8 mouse cellular contexts compared by ENCODE assay signal in the genomic region with DNA sequence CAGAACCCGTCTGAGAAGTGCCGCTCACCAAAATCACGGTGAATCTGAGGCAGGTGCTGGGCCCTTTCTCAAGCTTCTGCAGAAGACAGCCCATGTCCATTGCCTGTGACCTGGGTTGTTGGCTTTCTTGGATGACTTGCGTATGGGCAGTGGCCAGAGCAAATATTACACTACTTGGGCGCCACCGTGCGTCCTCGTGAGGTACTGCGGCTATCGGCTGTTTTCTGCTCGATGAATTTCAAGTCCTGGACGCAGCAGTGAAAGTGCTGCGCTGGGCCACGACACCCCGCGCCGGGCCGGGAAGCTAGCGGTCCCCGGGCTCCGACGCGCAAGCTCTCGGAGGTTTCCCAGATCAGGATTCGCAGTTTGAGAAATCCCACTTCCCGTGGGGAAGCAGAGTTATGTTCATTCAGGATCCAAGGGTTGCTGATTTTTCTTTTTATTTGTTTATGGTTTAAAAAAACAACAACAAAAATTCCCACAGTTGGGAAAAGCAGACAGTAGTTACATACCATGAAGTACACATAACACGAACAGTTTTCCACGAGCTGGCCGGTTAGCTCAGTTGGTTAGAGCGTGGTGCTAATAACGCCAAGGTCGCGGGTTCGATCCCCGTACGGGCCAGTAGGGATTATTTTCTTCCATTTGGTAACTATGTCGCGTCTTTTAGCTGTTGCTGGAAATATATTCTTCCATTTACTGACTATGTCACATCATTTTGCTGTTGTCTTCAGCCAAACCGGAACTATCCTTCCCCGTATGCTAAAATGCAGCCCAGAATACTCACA. TPM values are rescaled to one million over a fixed set of nuclear protein-coding genes. Genes with fewer than 3 reads are reported as not detected.
DNase-seq lines count a peak whose midpoint lies in the region; ATAC-seq and TF ChIP-seq lines count a peak whose summit lies in the region.

No protein-coding gene starts in this region.

- peak overlapping the region; percentile 65; the same call in 1 of the 2 replicates for H3K27ac ChIP-seq in bone marrow macrophage, adult 2 months (ENCODE audit: insufficient read depth, low read depth, low read length)
- H3K27ac ChIP-seq in embryonic fibroblast, embryonic 13.5 days (ENCODE audit: insufficient read depth, low read length): peak overlapping the region; percentile 41; the same call in 1 of the 2 replicates
- peak overlapping the region; percentile 84 for H3K27ac ChIP-seq in heart, embryonic 10.5 days
- peak overlapping the region; percentile 86 for H3K27ac ChIP-seq in kidney, embryonic 15.5 days

- peak overlapping the region; percentile 65 for H3K4me2 ChIP-seq in kidney, embryonic 15.5 days

- ATAC-seq in kidney, embryonic 15.5 days (replicated peaks; ENCODE audit: low FRiP score): peak; percentile 78

- H3K27me3 ChIP-seq in heart, embryonic 10.5 days (ENCODE audit: insufficient read depth, poor library complexity, severe bottlenecking): no peaks in the 10 kb centered on the region
- no peaks in the 10 kb centered on the region for H3K27me3 ChIP-seq in kidney, embryonic 15.5 days

- under 1% methylated on average over 40 of the region's 40 CpGs for WGBS in heart, embryonic 10.5 days
- WGBS in kidney, embryonic 15.5 days: 1% methylated on average over 40 of the region's 40 CpGs

- H3K4me3 ChIP-seq in bone marrow macrophage, adult 2 months (ENCODE audit: insufficient read depth, low read length): peak overlapping the region; percentile 67
- peak overlapping the region; percentile 84 for H3K4me3 ChIP-seq in embryonic fibroblast, embryonic 13.5 days (ENCODE audit: insufficient read depth, low read length)
- peak overlapping the region; percentile 65 for H3K4me3 ChIP-seq in heart, embryonic 10.5 days
- peak overlapping the region; percentile 53 for H3K4me3 ChIP-seq in kidney, embryonic 15.5 days (replicated peaks)

- H3K9ac ChIP-seq in kidney, embryonic 15.5 days: peak overlapping the region; percentile 43; the same call in 1 of the 2 replicates

- H3K4me1 ChIP-seq in bone marrow macrophage, adult 2 months (ENCODE audit: control insufficient read depth, insufficient read depth, low read length): peaks cover under 1% of the 10 kb centered on the region; the same call in 1 of the 2 replicates
- no peaks in the 10 kb centered on the region for H3K4me1 ChIP-seq in embryonic fibroblast, embryonic 13.5 days (ENCODE audit: control insufficient read depth, insufficient read depth, low read length)
- peaks cover 2% of the 10 kb centered on the region; the same call in 1 of the 2 replicates for H3K4me1 ChIP-seq in heart, embryonic 10.5 days
- peaks cover 28% of the 10 kb centered on the region for H3K4me1 ChIP-seq in kidney, embryonic 15.5 days

- H3K9me3 ChIP-seq in heart, embryonic 10.5 days: no peaks in the 10 kb centered on the region
- H3K9me3 ChIP-seq in kidney, embryonic 15.5 days (replicated peaks): no peaks in the 10 kb centered on the region

- no peak for TF ChIP-seq POLR2A in bone marrow macrophage, adult 2 months (IDR thresholded peaks at IDR 0.05; ENCODE audit: borderline replicate concordance, low read depth, low read length)
- no peak for TF ChIP-seq POLR2A in embryonic fibroblast, embryonic 13.5 days (IDR thresholded peaks at IDR 0.05; ENCODE audit: low read depth, low read length)

- peak; percentile 72 for TF ChIP-seq CTCF in bone marrow macrophage, adult 2 months (IDR thresholded peaks at IDR 0.05; ENCODE audit: low read depth, low read length)
- TF ChIP-seq CTCF in embryonic fibroblast, embryonic 13.5 days (IDR thresholded peaks at IDR 0.05; ENCODE audit: borderline replicate concordance, insufficient read depth, low read length): peak; percentile 93

- DNase-seq in A20 (ENCODE audit: low read depth, low spot score) (peak; percentile 94), liver (peak; percentile 96)
- DNase-seq in heart, embryonic 10.5 days (ENCODE audit: low spot score): peak; percentile 97
- DNase-seq in monocyte, adult 2 months (ENCODE audit: low read depth in 1 of 2, low spot score in 2 of 2): peak; percentile 89 to 96
- DNase-seq in spleen, postnatal 14 days (ENCODE audit: low spot score in 2 of 2): peak; percentile 92 to 96

- H3K36me3 ChIP-seq in heart, embryonic 10.5 days: no peaks in the 10 kb centered on the region
- no peaks in the 10 kb centered on the region for H3K36me3 ChIP-seq in kidney, embryonic 15.5 days

RNA-seq across cellular contexts. Expression of a gene that starts 6.5 kb away (rescaled TPM):
- polyA plus RNA-seq in bone marrow macrophage, adult 2 months (2012; ENCODE audit: insufficient read depth, insufficient read length, missing spikeins): not detected in 2 replicates
- polyA plus RNA-seq in embryonic fibroblast, embryonic 13.5 days (2011; ENCODE audit: insufficient read length, low read depth, missing spikeins): 1.3 TPM in 1 of 2 replicates, not detected in the other
- polyA plus RNA-seq in heart, embryonic 10.5 days (2016; fragmentation: Nextera tagmentation; extraction: Ambion mirVana): 3.5 and 4.5 TPM in 2 replicates
- polyA plus RNA-seq in kidney, embryonic 15.5 days (2015; fragmentation: Nextera tagmentation; extraction: Ambion mirVana): 9.8 and 11.2 TPM in 2 replicates

RNA-seq across cellular contexts. Expression of a gene that starts 6.8 kb away (rescaled TPM):
- polyA plus RNA-seq in bone marrow macrophage, adult 2 months (2012; ENCODE audit: insufficient read depth, insufficient read length, missing spikeins): 2.9 and 5.5 TPM in 2 replicates
- polyA plus RNA-seq in embryonic fibroblast, embryonic 13.5 days (2011; ENCODE audit: insufficient read length, low read depth, missing spikeins): 16.3 and 22.3 TPM in 2 replicates
- 3.1 and 6.4 TPM in 2 replicates for polyA plus RNA-seq in heart, embryonic 10.5 days (2016; fragmentation: Nextera tagmentation; extraction: Ambion mirVana)
- 8.8 and 12.6 TPM in 2 replicates for polyA plus RNA-seq in kidney, embryonic 15.5 days (2015; fragmentation: Nextera tagmentation; extraction: Ambion mirVana)

RNA-seq across cellular contexts. Expression of a gene that starts 12.3 kb away (rescaled TPM):
- 7.5 and 8.2 TPM in 2 replicates for polyA plus RNA-seq in bone marrow macrophage, adult 2 months (2012; ENCODE audit: insufficient read depth, insufficient read length, missing spikeins)
- 5.6 and 9.1 TPM in 2 replicates for polyA plus RNA-seq in embryonic fibroblast, embryonic 13.5 days (2011; ENCODE audit: insufficient read length, low read depth, missing spikeins)
- polyA plus RNA-seq in heart, embryonic 10.5 days (2016; fragmentation: Nextera tagmentation; extraction: Ambion mirVana): 10.6 and 21.8 TPM in 2 replicates
- 30.5 and 31.4 TPM in 2 replicates for polyA plus RNA-seq in kidney, embryonic 15.5 days (2015; fragmentation: Nextera tagmentation; extraction: Ambion mirVana)

RNA-seq across cellular contexts. Expression of a gene that starts 13.9 kb away (rescaled TPM):
- polyA plus RNA-seq in bone marrow macrophage, adult 2 months (2012; ENCODE audit: insufficient read depth, insufficient read length, missing spikeins): 5.0 and 7.4 TPM in 2 replicates
- 2.6 TPM in 1 of 2 replicates, not detected in the other for polyA plus RNA-seq in embryonic fibroblast, embryonic 13.5 days (2011; ENCODE audit: insufficient read length, low read depth, missing spikeins)
- 18.7 and 42.5 TPM in 2 replicates for polyA plus RNA-seq in heart, embryonic 10.5 days (2016; fragmentation: Nextera tagmentation; extraction: Ambion mirVana)
- 59.1 and 68.1 TPM in 2 replicates for polyA plus RNA-seq in kidney, embryonic 15.5 days (2015; fragmentation: Nextera tagmentation; extraction: Ambion mirVana)

RNA-seq across cellular contexts. Expression of a gene that starts 14.1 kb away (rescaled TPM):
- 1.4 and 4.4 TPM in 2 replicates for polyA plus RNA-seq in bone marrow macrophage, adult 2 months (2012; ENCODE audit: insufficient read depth, insufficient read length, missing spikeins)
- polyA plus RNA-seq in embryonic fibroblast, embryonic 13.5 days (2011; ENCODE audit: insufficient read length, low read depth, missing spikeins): 4.1 and 8.4 TPM in 2 replicates
- 8.3 and 12.9 TPM in 2 replicates for polyA plus RNA-seq in heart, embryonic 10.5 days (2016; fragmentation: Nextera tagmentation; extraction: Ambion mirVana)
- 16.8 and 19.2 TPM in 2 replicates for polyA plus RNA-seq in kidney, embryonic 15.5 days (2015; fragmentation: Nextera tagmentation; extraction: Ambion mirVana)

Comparison
In these comparisons a context has a peak if more than half of its experiments do, and no peak if none do; other contexts are left out.
1. Peak in every context shown above with its lines: DNase-seq, ATAC-seq, H3K4me3 ChIP-seq and H3K27ac ChIP-seq.